Mouse (Mus musculus) heart, postnatal 0 days (tissue): ENCODE results near the gene Myh10.

Experiments
- CTCF ChIP-seq: IDR thresholded peaks from 2 replicates; pipeline ENCODE4 v1.5.1; 2016; ENCODE audit warnings: antibody characterized with exemption, control low read depth, low read depth
- EP300 ChIP-seq: IDR thresholded peaks from 2 replicates; pipeline ENCODE4 v1.6.1; 2016; ENCODE audit warnings: antibody characterized with exemption, low read depth

- TF ChIP-seq CTCF: no peak
- TF ChIP-seq EP300: no peak
These were observed 2.2 kb downstream of the Myh10 start for GRCm38 (mm10) chr11:68693447-68694040.
